Mouse (Mus musculus): Measurements from ENCODE around the gene Cables2.

The Cables2 gene

DNA sequence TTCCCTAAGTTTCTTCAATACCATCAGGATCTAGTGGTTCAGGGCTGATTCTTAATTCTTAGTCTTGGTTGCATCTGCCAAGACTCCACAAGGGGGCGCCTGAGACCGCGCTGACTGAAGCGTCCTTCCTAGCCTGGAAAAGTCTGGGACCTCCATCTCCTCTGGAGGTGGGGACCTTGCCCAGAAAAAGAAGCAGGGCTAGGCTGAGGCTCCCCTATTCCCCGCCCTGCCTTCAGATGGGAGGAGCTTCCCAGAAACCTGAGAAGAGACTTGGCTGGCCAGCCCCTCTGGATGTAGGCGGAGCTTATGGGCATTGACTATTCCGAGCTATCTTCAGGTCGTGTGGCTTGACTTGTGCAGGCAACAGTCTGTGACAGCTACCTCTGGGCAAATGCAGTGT is 2.5 kb upstream of the Cables2 start:
- Histone ChIP-seq H3K4me1 (replicated peaks; ENCODE audit: low read depth, low read length) (peaks cover 67% of the 10 kb centered on the region), H3K4me3 (replicated peaks; ENCODE audit: low read length) (peak overlapping the region; percentile 43), H3K9me3 (ENCODE audit: low read length) (no peaks in the 10 kb centered on the region), H3K36me3 (ENCODE audit: insufficient read depth, low read length) (peaks cover 10% of the 10 kb centered on the region), H3K27me3 (ENCODE audit: insufficient read depth, low read length) (peaks cover 34% of the 10 kb centered on the region)
- TF ChIP-seq CTCF (conservative IDR thresholded peaks at IDR 0.05; ENCODE audit: low read length) (peak; percentile 82), POU5F1 (IDR thresholded peaks at IDR 0.05; ENCODE audit: borderline replicate concordance, low read length) (no peak)

DNA sequence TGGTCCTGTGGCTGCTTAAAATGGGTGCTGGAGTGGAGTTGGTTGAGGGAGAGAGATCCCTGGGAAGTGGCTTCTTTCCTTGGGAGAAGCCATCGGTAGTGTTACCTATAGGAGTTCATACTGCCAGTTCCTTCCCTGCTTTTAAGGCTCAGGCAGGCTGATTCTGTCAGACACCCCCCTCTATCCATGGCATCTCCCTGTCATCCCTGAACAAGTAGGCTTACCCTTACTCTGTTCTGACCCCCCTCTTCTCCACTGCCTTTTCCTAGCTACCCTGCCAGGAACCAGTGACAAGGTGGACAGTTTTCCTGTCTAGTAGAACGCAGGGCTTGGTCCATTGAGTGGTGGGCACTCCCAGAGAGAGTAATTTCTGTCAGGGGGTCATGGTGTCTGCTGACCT is 1.2 kb upstream of the Cables2 start:
- H3K4me1 ChIP-seq (replicated peaks; ENCODE audit: low read depth, low read length): peaks cover 66% of the 10 kb centered on the region
- peaks cover 30% of the 10 kb centered on the region for H3K27me3 ChIP-seq (ENCODE audit: insufficient read depth, low read length)
- peaks cover 23% of the 10 kb centered on the region for H3K36me3 ChIP-seq (ENCODE audit: insufficient read depth, low read length)

DNA sequence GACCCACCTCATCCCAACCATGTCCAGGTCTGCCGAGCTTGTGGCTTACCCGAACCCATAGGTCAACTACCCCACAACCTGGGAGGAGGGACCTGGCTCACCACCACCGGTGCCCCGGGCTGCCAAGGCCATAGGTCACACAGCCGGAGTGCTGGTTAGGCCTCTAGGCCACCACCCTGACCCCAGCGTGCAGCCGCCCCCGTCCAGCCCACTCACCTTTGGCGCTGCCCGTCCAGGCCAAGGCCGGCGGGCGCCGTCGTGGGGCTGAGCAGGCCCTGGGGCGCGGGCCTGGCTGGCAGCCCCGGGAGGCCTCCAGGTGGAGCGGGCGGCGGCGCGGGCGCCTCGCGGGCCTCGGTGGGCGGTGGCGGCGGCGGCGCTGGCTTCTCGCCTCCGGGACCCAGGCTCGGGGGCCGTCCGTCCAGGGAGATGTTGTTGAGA is 393 bp downstream of the Cables2 start:
- Histone ChIP-seq H3K36me3 (ENCODE audit: insufficient read depth, low read length) (peaks cover 39% of the 10 kb centered on the region), H3K4me3 (replicated peaks; ENCODE audit: low read length) (peak overlapping the region; percentile 86), H3K27me3 (ENCODE audit: insufficient read depth, low read length) (peaks cover 24% of the 10 kb centered on the region), H3K4me1 (replicated peaks; ENCODE audit: low read depth, low read length) (peaks cover 51% of the 10 kb centered on the region), H3K9me3 (ENCODE audit: low read length) (no peaks in the 10 kb centered on the region)
- TF ChIP-seq CTCF (conservative IDR thresholded peaks at IDR 0.05; ENCODE audit: low read length) (no peak), NANOG (IDR thresholded peaks at IDR 0.05; ENCODE audit: borderline replicate concordance, low read length) (no peak), POU5F1 (IDR thresholded peaks at IDR 0.05; ENCODE audit: borderline replicate concordance, low read length) (no peak)

More for the DNA sequence above, 1.2 kb upstream of the Cables2 start:
- Histone ChIP-seq H3K9me3 (ENCODE audit: low read length) (no peaks in the 10 kb centered on the region), H3K4me3 (replicated peaks; ENCODE audit: low read length) (no peak overlapping the region)
- TF ChIP-seq CTCF (conservative IDR thresholded peaks at IDR 0.05; ENCODE audit: low read length) (no peak), NANOG (IDR thresholded peaks at IDR 0.05; ENCODE audit: borderline replicate concordance, low read length) (no peak), POU5F1 (IDR thresholded peaks at IDR 0.05; ENCODE audit: borderline replicate concordance, low read length) (no peak)

- Histone ChIP-seq H3K4me3 (replicated peaks; ENCODE audit: low read length) (peak overlapping the region; percentile 86), H3K27me3 (ENCODE audit: insufficient read depth, low read length) (peaks cover 24% of the 10 kb centered on the region), H3K36me3 (ENCODE audit: insufficient read depth, low read length) (peaks cover 49% of the 10 kb centered on the region), H3K9me3 (ENCODE audit: low read length) (no peaks in the 10 kb centered on the region), H3K4me1 (replicated peaks; ENCODE audit: low read depth, low read length) (peaks cover 41% of the 10 kb centered on the region)
- TF ChIP-seq CTCF (conservative IDR thresholded peaks at IDR 0.05; ENCODE audit: low read length) (no peak), POU5F1 (IDR thresholded peaks at IDR 0.05; ENCODE audit: borderline replicate concordance, low read length) (no peak), NANOG (IDR thresholded peaks at IDR 0.05; ENCODE audit: borderline replicate concordance, low read length) (no peak)
These were observed 1.4 kb downstream of the Cables2 start for GRCm38 (mm10) chr2:180271804-180272395.

DNA sequence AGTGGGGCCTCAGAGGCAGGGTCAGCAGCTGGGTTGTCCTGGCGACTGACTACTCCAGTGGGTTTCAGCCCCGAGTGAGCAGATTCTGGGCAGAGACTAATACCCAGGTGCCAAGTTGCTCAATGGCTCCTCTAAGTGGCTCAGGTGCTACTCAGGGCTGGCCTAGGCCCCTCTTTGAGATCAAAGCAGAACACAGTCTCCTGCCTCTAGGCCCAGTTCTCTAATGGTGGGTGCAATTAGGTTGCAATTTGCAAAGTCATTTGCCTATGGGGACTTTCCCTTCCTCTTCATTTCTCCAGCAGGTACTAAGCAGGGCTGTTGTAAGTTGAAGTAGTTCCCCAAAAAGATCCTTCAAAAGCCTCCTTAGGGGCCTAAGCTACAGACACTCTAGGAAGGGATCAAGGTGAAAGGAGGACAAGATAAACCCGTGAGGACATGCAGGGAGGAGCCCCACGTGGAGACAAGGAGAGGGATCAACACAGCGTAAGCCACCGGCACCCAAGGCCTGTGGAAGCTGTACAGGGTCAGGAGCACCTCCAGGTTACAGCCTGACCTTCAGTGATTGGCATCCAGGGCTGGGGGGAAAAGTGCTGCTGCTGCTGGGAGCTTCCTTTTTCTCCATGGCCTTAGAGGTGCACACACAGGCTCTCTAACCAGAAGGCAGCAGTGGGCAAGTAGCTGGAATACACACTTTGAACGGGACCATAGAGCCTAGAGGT is 2.6 kb downstream of the Cables2 start:
- Histone ChIP-seq H3K9me3 (ENCODE audit: low read length) (no peaks in the 10 kb centered on the region), H3K4me3 (replicated peaks; ENCODE audit: low read length) (no peak overlapping the region), H3K4me1 (replicated peaks; ENCODE audit: low read depth, low read length) (peaks cover 31% of the 10 kb centered on the region), H3K27me3 (ENCODE audit: insufficient read depth, low read length) (peaks cover 24% of the 10 kb centered on the region), H3K36me3 (ENCODE audit: insufficient read depth, low read length) (peaks cover 61% of the 10 kb centered on the region)
- no peak for TF ChIP-seq NANOG (IDR thresholded peaks at IDR 0.05; ENCODE audit: borderline replicate concordance, low read length)
- TF ChIP-seq POU5F1 (IDR thresholded peaks at IDR 0.05; ENCODE audit: borderline replicate concordance, low read length): no peak
- no peak for TF ChIP-seq CTCF (conservative IDR thresholded peaks at IDR 0.05; ENCODE audit: low read length)

DNA sequence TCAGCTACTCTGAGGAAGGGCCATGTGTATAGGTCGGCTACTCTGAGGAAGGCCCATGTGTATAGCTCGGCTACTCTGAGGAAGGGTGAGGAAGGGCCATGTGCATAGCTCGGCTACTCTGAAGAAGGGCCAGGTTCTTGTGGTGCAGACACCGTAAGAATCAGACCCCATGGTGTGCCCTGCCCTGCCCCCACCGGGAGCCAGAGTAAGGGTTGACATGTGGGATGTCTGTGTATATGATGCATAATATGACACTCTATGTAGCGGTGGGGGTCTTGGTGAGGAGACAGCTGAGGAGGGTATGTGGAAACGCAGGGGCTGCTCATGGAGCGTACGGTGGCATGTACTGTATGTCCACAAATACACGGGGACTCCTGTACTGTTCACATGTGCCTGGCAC is 4.0 kb downstream of the Cables2 start:
- Histone ChIP-seq H3K4me1 (replicated peaks; ENCODE audit: low read depth, low read length) (peaks cover 31% of the 10 kb centered on the region), H3K4me3 (replicated peaks; ENCODE audit: low read length) (no peak overlapping the region), H3K27me3 (ENCODE audit: insufficient read depth, low read length) (peaks cover 17% of the 10 kb centered on the region), H3K9me3 (ENCODE audit: low read length) (no peaks in the 10 kb centered on the region), H3K36me3 (ENCODE audit: insufficient read depth, low read length) (peaks cover 67% of the 10 kb centered on the region)
- TF ChIP-seq POU5F1 (IDR thresholded peaks at IDR 0.05; ENCODE audit: borderline replicate concordance, low read length): no peak
- no peak for TF ChIP-seq NANOG (IDR thresholded peaks at IDR 0.05; ENCODE audit: borderline replicate concordance, low read length)
- no peak for TF ChIP-seq CTCF (conservative IDR thresholded peaks at IDR 0.05; ENCODE audit: low read length)

DNA sequence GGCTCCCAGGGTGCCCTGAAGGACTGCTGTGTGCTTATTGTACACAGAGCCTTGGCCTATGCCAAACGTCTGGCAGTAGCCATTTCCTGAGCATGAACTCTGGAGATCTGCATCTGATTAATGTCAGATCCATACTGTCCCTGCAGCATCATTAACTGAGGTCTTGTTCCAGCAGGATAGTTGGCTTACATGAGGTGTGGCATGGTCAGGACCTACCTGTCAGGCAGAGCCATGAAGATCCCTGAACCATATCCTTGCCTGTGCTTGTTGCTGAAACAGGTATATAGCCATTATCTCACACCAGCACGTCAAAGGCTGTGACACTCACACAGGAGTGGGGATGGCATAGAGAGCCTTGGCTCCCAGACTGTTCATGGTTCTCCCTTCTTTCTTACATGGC is 5.3 kb downstream of the Cables2 start:
- TF ChIP-seq NANOG (IDR thresholded peaks at IDR 0.05; ENCODE audit: borderline replicate concordance, low read length) (no peak), CTCF (conservative IDR thresholded peaks at IDR 0.05; ENCODE audit: low read length) (no peak)
- Histone ChIP-seq H3K27me3 (ENCODE audit: insufficient read depth, low read length) (peaks cover 11% of the 10 kb centered on the region), H3K9me3 (ENCODE audit: low read length) (no peaks in the 10 kb centered on the region), H3K4me3 (replicated peaks; ENCODE audit: low read length) (no peak overlapping the region), H3K36me3 (ENCODE audit: insufficient read depth, low read length) (peaks cover 81% of the 10 kb centered on the region), H3K4me1 (replicated peaks; ENCODE audit: low read depth, low read length) (peaks cover 29% of the 10 kb centered on the region)

DNA sequence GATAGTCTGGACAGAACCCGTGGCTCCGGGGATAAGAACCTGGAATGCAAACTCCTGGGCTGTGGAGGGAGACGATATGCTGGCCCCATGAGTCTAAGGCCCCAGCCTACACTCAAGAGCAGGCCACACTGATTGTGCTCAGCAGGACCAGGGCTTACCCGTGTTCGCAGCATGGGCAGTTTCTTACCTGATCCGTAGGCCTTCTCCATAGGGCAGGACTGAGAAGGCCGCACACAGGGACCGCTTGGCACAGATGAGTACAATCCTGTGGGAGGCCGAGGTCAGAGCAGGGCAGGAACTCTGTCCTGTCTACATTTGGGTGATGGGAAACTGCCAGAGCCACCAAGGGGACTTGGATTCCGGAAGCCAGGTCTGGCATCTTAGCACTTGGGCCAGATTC is 10.4 kb downstream of the Cables2 start:
- Histone ChIP-seq H3K27me3 (ENCODE audit: insufficient read depth, low read length) (no peaks in the 10 kb centered on the region), H3K4me1 (replicated peaks; ENCODE audit: low read depth, low read length) (peaks cover 53% of the 10 kb centered on the region), H3K9me3 (ENCODE audit: low read length) (no peaks in the 10 kb centered on the region), H3K36me3 (ENCODE audit: insufficient read depth, low read length) (peaks cover 92% of the 10 kb centered on the region), H3K4me3 (replicated peaks; ENCODE audit: low read length) (no peak overlapping the region)
- TF ChIP-seq POU5F1 (IDR thresholded peaks at IDR 0.05; ENCODE audit: borderline replicate concordance, low read length): no peak
- TF ChIP-seq CTCF (conservative IDR thresholded peaks at IDR 0.05; ENCODE audit: low read length): no peak
- TF ChIP-seq NANOG (IDR thresholded peaks at IDR 0.05; ENCODE audit: borderline replicate concordance, low read length): no peak

Measured in E14TG2a.4 (cell line).